Mouse (Mus musculus): Measurements from ENCODE around the gene Ptrhd1. TPM values are rescaled to one million over a fixed set of nuclear protein-coding genes. Genes with fewer than 3 reads are reported as not detected.

The Ptrhd1 gene
- total and polyA plus RNA-seq, 2 experiments from 2014 or later, result 5.6 to 9.0 TPM

- Histone ChIP-seq H3K9me3 (ENCODE audit: low read length) (no peaks in the 10 kb centered on the region), H3K9ac (no peak overlapping the region), H3K27ac (ENCODE audit: low read depth, low read length) (no peak overlapping the region), H3K4me3 (ENCODE audit: low read depth, low read length) (no peak overlapping the region), H3K4me2 (ENCODE audit: low read depth) (no peak overlapping the region), H3K4me1 (ENCODE audit: insufficient read depth) (no peaks in the 10 kb centered on the region), H3K36me3 (ENCODE audit: insufficient read depth) (peaks cover 11% of the 10 kb centered on the region), H3K27me3 (ENCODE audit: insufficient read depth, low read length) (no peaks in the 10 kb centered on the region)
- ATAC-seq (peak; percentile 20; the same call in 1 of the 2 replicates), DNase-seq (no peak)
- WGBS, result 88% methylated on average over 10 of the region's 10 CpGs
- TF ChIP-seq CTCF (IDR thresholded peaks at IDR 0.05; ENCODE audit: low read depth), result no peak
Observed at GRCm38 (mm10) chr12:4245742-4246141, 11.9 kb downstream of the Ptrhd1 start.

- ATAC-seq (no peak), DNase-seq (no peak)
- H3K36me3 ChIP-seq (ENCODE audit: insufficient read depth), result peaks cover 39% of the 10 kb centered on the region
- no peaks in the 10 kb centered on the region for H3K9me3 ChIP-seq (ENCODE audit: low read length)
- TF ChIP-seq CTCF (IDR thresholded peaks at IDR 0.05; ENCODE audit: low read depth), result no peak
- H3K4me2 ChIP-seq (ENCODE audit: low read depth), result no peak overlapping the region
- 89% methylated on average over 6 of the region's 6 CpGs for WGBS
- no peaks in the 10 kb centered on the region for H3K4me1 ChIP-seq (ENCODE audit: insufficient read depth)
- no peak overlapping the region for H3K9ac ChIP-seq
- H3K4me3 ChIP-seq (ENCODE audit: low read depth, low read length), result no peak overlapping the region
- H3K27ac ChIP-seq (ENCODE audit: low read depth, low read length), result no peak overlapping the region
- no peaks in the 10 kb centered on the region for H3K27me3 ChIP-seq (ENCODE audit: insufficient read depth, low read length)
Observed at GRCm38 (mm10) chr12:4249786-4250185, 16.0 kb downstream of the Ptrhd1 start.

- no peak for DNase-seq
- H3K27ac ChIP-seq (ENCODE audit: low read depth, low read length), result no peak overlapping the region
- no peak overlapping the region for H3K9ac ChIP-seq
- H3K4me2 ChIP-seq (ENCODE audit: low read depth), result no peak overlapping the region
- no peaks in the 10 kb centered on the region for H3K27me3 ChIP-seq (ENCODE audit: insufficient read depth, low read length)
- no peak overlapping the region for H3K4me3 ChIP-seq (ENCODE audit: low read depth, low read length)
- no peaks in the 10 kb centered on the region for H3K9me3 ChIP-seq (ENCODE audit: low read length)
- no peaks in the 10 kb centered on the region for H3K4me1 ChIP-seq (ENCODE audit: insufficient read depth)
- WGBS, result 95% methylated on average over 16 of the region's 16 CpGs
- peaks cover 46% of the 10 kb centered on the region for H3K36me3 ChIP-seq (ENCODE audit: insufficient read depth)
- TF ChIP-seq CTCF (IDR thresholded peaks at IDR 0.05; ENCODE audit: low read depth), result no peak
- no peak for ATAC-seq
Observed at GRCm38 (mm10) chr12:4252742-4253655, 19.2 kb downstream of the Ptrhd1 start.

GRCm38 (mm10) chr12:4267765-4268164, 33.9 kb downstream of the Ptrhd1 start:
- H3K9ac ChIP-seq, result no peak overlapping the region
- DNase-seq (no peak), ATAC-seq (no peak)
- H3K9me3 ChIP-seq (ENCODE audit: low read length), result no peaks in the 10 kb centered on the region
- H3K27ac ChIP-seq (ENCODE audit: low read depth, low read length), result no peak overlapping the region
- no peak overlapping the region for H3K4me3 ChIP-seq (ENCODE audit: low read depth, low read length)
- no peak overlapping the region for H3K4me2 ChIP-seq (ENCODE audit: low read depth)
- no peak for TF ChIP-seq CTCF (IDR thresholded peaks at IDR 0.05; ENCODE audit: low read depth)
- no peaks in the 10 kb centered on the region for H3K4me1 ChIP-seq (ENCODE audit: insufficient read depth)
- H3K27me3 ChIP-seq (ENCODE audit: insufficient read depth, low read length), result no peaks in the 10 kb centered on the region
- 95% methylated on average over 4 of the region's 4 CpGs for WGBS
- peaks cover 41% of the 10 kb centered on the region for H3K36me3 ChIP-seq (ENCODE audit: insufficient read depth)

GRCm38 (mm10) chr12:4271078-4271477, 37.3 kb downstream of the Ptrhd1 start:
- 55% methylated on average over 6 of the region's 6 CpGs for WGBS
- ATAC-seq (no peak), DNase-seq (no peak)
- no peak for TF ChIP-seq CTCF (IDR thresholded peaks at IDR 0.05; ENCODE audit: low read depth)
- Histone ChIP-seq H3K27ac (ENCODE audit: low read depth, low read length) (no peak overlapping the region), H3K9me3 (ENCODE audit: low read length) (no peaks in the 10 kb centered on the region), H3K4me2 (ENCODE audit: low read depth) (no peak overlapping the region), H3K4me3 (ENCODE audit: low read depth, low read length) (no peak overlapping the region), H3K27me3 (ENCODE audit: insufficient read depth, low read length) (no peaks in the 10 kb centered on the region), H3K36me3 (ENCODE audit: insufficient read depth) (peaks cover 48% of the 10 kb centered on the region), H3K9ac (no peak overlapping the region), H3K4me1 (ENCODE audit: insufficient read depth) (no peaks in the 10 kb centered on the region)

- Histone ChIP-seq H3K27ac (ENCODE audit: low read depth, low read length) (no peak overlapping the region), H3K9ac (no peak overlapping the region), H3K4me1 (ENCODE audit: insufficient read depth) (no peaks in the 10 kb centered on the region), H3K4me2 (ENCODE audit: low read depth) (no peak overlapping the region), H3K4me3 (ENCODE audit: low read depth, low read length) (no peak overlapping the region), H3K36me3 (ENCODE audit: insufficient read depth) (peaks cover 18% of the 10 kb centered on the region), H3K9me3 (ENCODE audit: low read length) (no peaks in the 10 kb centered on the region), H3K27me3 (ENCODE audit: insufficient read depth, low read length) (no peaks in the 10 kb centered on the region)
- no peak for DNase-seq
- ATAC-seq, result no peak
- TF ChIP-seq CTCF (IDR thresholded peaks at IDR 0.05; ENCODE audit: low read depth), result no peak
- WGBS, result 84% methylated on average over 3 of the region's 3 CpGs
Observed at GRCm38 (mm10) chr12:4278978-4279755, 45.3 kb downstream of the Ptrhd1 start.

GRCm38 (mm10) chr12:4279878-4280277, 46.1 kb downstream of the Ptrhd1 start:
- no peak for TF ChIP-seq CTCF (IDR thresholded peaks at IDR 0.05; ENCODE audit: low read depth)
- WGBS, result 92% methylated on average over 3 of the region's 3 CpGs
- H3K9me3 ChIP-seq (ENCODE audit: low read length), result no peaks in the 10 kb centered on the region
- no peak overlapping the region for H3K9ac ChIP-seq
- H3K36me3 ChIP-seq (ENCODE audit: insufficient read depth), result peaks cover 15% of the 10 kb centered on the region
- H3K4me1 ChIP-seq (ENCODE audit: insufficient read depth), result no peaks in the 10 kb centered on the region
- no peak overlapping the region for H3K4me2 ChIP-seq (ENCODE audit: low read depth)
- no peak overlapping the region for H3K4me3 ChIP-seq (ENCODE audit: low read depth, low read length)
- DNase-seq, result no peak
- H3K27ac ChIP-seq (ENCODE audit: low read depth, low read length), result no peak overlapping the region
- no peak for ATAC-seq
- no peaks in the 10 kb centered on the region for H3K27me3 ChIP-seq (ENCODE audit: insufficient read depth, low read length)
